Mouse (Mus musculus): ENCODE results near the gene Klf1.

DNA sequence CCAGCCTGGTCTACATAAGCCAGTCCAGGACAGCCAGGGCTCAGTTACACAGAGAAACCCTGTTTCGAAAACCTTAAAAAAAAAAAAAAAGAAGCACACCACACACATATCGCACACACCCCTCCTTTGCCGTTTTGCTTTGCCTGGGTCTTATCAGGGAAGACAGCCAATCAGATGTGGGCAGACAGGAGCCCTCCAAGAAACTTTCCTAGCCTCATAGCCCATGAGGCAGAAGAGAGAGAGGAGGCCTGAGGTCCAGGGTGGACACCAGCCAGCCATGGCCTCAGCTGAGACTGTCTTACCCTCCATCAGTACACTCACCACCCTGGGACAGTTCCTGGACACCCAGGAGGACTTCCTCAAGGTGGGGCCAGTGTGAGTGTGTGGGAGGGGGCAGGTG, at the start of gene Klf1:
- TF ChIP-seq CTCF (IDR thresholded peaks at IDR 0.05) (no peak), POLR2A (IDR thresholded peaks at IDR 0.05; ENCODE audit: insufficient read depth, low read depth, low read length) (no peak), EP300 (IDR thresholded peaks at IDR 0.05; ENCODE audit: insufficient read depth, low read depth, low read length) (no peak)
